23 mouse cellular contexts compared by ENCODE assay signal in the genomic region with DNA sequence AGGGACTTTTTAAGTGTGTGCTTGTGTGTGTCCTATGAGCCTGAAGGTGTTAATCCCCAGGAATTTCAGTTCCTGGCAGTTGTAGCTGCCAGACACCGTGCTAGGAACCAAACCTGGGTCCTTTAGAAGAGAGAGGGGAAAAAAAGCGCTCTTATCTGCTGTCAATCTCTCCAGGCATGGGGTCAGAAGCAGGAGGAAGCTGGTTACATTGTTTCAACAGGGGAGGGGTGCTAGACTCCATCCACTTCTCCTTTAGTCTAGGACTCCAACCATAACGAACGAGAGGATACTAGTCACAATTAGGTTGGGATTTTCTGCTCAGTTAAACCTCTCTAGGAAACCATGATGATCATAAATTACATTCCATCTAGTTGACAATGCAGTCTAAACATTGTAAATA. TPM values are rescaled to one million over a fixed set of nuclear protein-coding genes. Genes with fewer than 3 reads are reported as not detected.
"Had no signal": no experiment of that assay in that cellular context is flagged by ENCODE, and none has a peak within 500 bp of the region (broad histone marks: within the 10 kb centered on the region; RNA-seq: fewer than 3 reads in every experiment).

No protein-coding gene starts in this region.

- H3K4me2 ChIP-seq: kidney, embryonic 15.5 days; limb, embryonic 12.5 days; limb, embryonic 15.5 days; liver, embryonic 11.5 days had no signal

- DNase-seq: kidney, adult 11 months; kidney, adult 8-10 months; kidney, postnatal 10 days; kidney, postnatal 36 days; left cerebral cortex, postnatal 4 days; lung, adult 18-20 months; lung, postnatal 14 days; lung, postnatal 4 days; midbrain, embryonic 14.5 days had no signal

- H3K27ac ChIP-seq: kidney, embryonic 15.5 days; limb, embryonic 12.5 days; limb, embryonic 15.5 days; liver, embryonic 14.5 days; midbrain, embryonic 10.5 days had no signal

- H3K4me1 ChIP-seq: kidney, embryonic 15.5 days; limb, embryonic 12.5 days; limb, embryonic 15.5 days; megakaryocyte, embryonic 14.5 days; midbrain, embryonic 10.5 days had no signal

- H3K9me3 ChIP-seq: kidney, embryonic 15.5 days; limb, embryonic 12.5 days; limb, embryonic 15.5 days; megakaryocyte, embryonic 14.5 days; midbrain, embryonic 10.5 days had no signal

- H3K27me3 ChIP-seq: limb, embryonic 15.5 days had no signal

- H3K4me3 ChIP-seq: kidney, embryonic 15.5 days; limb, embryonic 12.5 days; limb, embryonic 15.5 days; megakaryocyte, embryonic 14.5 days; midbrain, embryonic 10.5 days had no signal

- H3K36me3 ChIP-seq: kidney, embryonic 15.5 days; limb, embryonic 12.5 days; limb, embryonic 15.5 days; midbrain, embryonic 10.5 days had no signal

- H3K9ac ChIP-seq: kidney, embryonic 15.5 days; limb, embryonic 12.5 days; limb, embryonic 15.5 days; liver, embryonic 14.5 days had no signal

RNA-seq across cellular contexts. Expression of a gene that starts 18.1 kb away (rescaled TPM):
- total RNA-seq: layer of hippocampus, adult 8-10 months; layer of hippocampus, postnatal 14 days; left cerebral cortex, adult 8-10 months; left cerebral cortex, postnatal 14 days; left cerebral cortex, postnatal 4 days; midbrain, postnatal 0 days had no signal
- polyA plus RNA-seq: kidney, embryonic 15.5 days; limb, embryonic 12.5 days; midbrain, postnatal 0 days; neural tube, embryonic 11.5 days; neural tube, embryonic 14.5 days had no signal
